Mouse (Mus musculus): ENCODE results near the gene Batf. TPM values are rescaled to one million over a fixed set of nuclear protein-coding genes. Genes with fewer than 3 reads are reported as not detected.

The Batf gene
- polyA plus RNA-seq, 1 experiment, result 1.1 TPM

DNA sequence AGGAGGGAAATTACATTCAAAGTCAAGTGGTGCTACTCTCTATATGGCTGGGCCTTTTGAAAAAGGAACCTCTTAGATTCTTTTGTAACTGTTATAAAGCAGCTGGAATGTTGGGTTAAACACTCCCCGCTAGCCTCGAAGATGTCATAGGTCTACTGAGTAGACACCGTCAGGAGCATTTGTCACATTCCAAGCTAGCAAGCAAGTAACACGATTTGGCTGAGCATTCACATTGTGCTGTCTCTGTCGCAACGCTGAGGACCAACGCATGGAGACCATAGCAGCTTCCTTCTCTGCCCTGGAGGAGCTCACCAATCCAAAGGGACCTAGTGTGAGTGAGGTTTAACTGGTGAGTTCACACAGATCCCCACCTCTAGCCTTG lies 14.4 kb downstream of the Batf start:
- TF ChIP-seq CTCF (IDR thresholded peaks at IDR 0.05; ENCODE audit: control insufficient read depth, insufficient read depth, insufficient replicate concordance, low read depth, low read length) (no peak), POLR2A (IDR thresholded peaks at IDR 0.05; ENCODE audit: control insufficient read depth, low read depth, low read length) (no peak)
- no peaks in the 10 kb centered on the region for H3K27me3 ChIP-seq (ENCODE audit: control insufficient read depth, insufficient read depth, low read length)
- H3K4me3 ChIP-seq (ENCODE audit: control insufficient read depth, low read depth, low read length), result no peak overlapping the region
- no peaks in the 10 kb centered on the region for H3K36me3 ChIP-seq (ENCODE audit: control insufficient read depth, insufficient read depth, low read length)
- H3K4me1 ChIP-seq (ENCODE audit: control insufficient read depth, insufficient read depth, low read length), result peaks cover 11% of the 10 kb centered on the region
- H3K27ac ChIP-seq (ENCODE audit: control insufficient read depth, insufficient read depth, low read depth, low read length), result no peak overlapping the region

DNA sequence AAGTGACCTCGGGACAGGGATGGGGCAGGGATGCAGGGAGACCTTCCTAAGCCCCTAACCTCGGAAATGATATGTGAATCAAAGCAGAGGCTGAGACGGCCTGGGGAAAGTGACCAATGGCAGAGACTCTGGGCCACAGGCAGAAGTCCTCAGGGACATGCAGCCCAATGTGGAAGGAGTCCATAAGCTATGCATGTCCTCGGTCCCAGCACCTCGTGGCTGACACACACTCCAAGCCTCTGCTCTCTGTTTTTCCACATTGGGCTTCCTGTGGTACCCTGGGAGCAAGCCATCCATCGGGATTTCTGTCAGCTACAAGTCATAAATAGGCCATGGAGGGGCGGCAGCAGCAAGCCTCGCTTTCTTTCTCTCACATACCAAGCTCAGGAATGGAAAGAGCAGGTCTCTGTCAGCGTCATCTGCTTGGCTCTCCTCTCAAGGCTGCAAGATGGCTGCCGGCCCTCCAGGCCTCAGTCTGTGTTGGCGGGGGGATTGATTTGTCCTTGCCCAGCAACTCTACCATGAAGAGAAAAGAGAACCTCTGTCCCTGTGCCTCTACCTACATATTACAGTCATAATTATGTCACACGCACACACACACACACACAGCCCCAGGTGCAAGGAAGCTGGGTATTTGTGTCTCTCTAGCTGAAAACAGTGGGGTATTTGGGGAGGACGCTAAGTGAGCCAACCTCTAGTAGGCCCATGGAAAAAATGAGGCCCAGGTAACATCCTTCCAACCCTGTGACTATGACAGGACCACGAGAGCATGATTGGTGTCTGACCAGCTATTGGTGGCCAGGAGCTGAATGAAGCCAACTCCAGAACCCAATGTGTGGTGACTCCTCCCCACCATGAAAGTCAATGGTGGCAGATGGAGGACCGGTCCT lies 15.9 kb downstream of the Batf start:
- H3K4me3 ChIP-seq (ENCODE audit: control insufficient read depth, low read depth, low read length), result no peak overlapping the region
- no peak overlapping the region for H3K27ac ChIP-seq (ENCODE audit: control insufficient read depth, insufficient read depth, low read depth, low read length)
- H3K4me1 ChIP-seq (ENCODE audit: control insufficient read depth, insufficient read depth, low read length), result peaks cover 13% of the 10 kb centered on the region
- H3K27me3 ChIP-seq (ENCODE audit: control insufficient read depth, insufficient read depth, low read length), result no peaks in the 10 kb centered on the region
- TF ChIP-seq CTCF (IDR thresholded peaks at IDR 0.05; ENCODE audit: control insufficient read depth, insufficient read depth, insufficient replicate concordance, low read depth, low read length), result no peak
- TF ChIP-seq POLR2A (IDR thresholded peaks at IDR 0.05; ENCODE audit: control insufficient read depth, low read depth, low read length), result no peak
- no peaks in the 10 kb centered on the region for H3K36me3 ChIP-seq (ENCODE audit: control insufficient read depth, insufficient read depth, low read length)

- Histone ChIP-seq H3K27ac (ENCODE audit: control insufficient read depth, insufficient read depth, low read depth, low read length) (no peak overlapping the region), H3K4me1 (ENCODE audit: control insufficient read depth, insufficient read depth, low read length) (peaks cover 13% of the 10 kb centered on the region), H3K27me3 (ENCODE audit: control insufficient read depth, insufficient read depth, low read length) (no peaks in the 10 kb centered on the region), H3K36me3 (ENCODE audit: control insufficient read depth, insufficient read depth, low read length) (no peaks in the 10 kb centered on the region), H3K4me3 (ENCODE audit: control insufficient read depth, low read depth, low read length) (no peak overlapping the region)
- TF ChIP-seq CTCF (IDR thresholded peaks at IDR 0.05; ENCODE audit: control insufficient read depth, insufficient read depth, insufficient replicate concordance, low read depth, low read length), result 0 out of 2 replicates have a peak, but pooled peaks have one; percentile 0
- no peak for TF ChIP-seq POLR2A (IDR thresholded peaks at IDR 0.05; ENCODE audit: control insufficient read depth, low read depth, low read length)
Measured at GRCm38 (mm10) chr12:85703507-85703906, 17.0 kb downstream of the Batf start.

DNA sequence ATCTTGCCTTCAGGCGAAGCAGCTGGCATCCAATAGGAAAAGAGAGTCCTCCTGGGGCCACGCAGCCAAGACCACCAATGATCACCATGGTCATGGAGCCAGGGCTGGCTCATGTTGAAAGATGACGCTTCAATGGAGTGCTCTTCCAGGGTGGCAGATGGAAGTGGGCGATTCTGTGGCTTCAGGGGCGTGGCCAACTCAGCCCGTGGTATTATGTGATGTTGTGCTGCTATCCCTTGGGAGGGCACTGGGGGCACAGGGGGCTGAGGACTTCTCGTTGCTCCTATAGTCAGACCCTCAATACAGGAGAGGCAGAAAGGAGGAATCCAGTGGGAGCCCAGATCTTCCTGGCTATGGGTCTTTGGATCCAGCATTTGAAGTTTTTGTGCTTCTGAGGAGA lies 18.1 kb downstream of the Batf start:
- Histone ChIP-seq H3K27me3 (ENCODE audit: control insufficient read depth, insufficient read depth, low read length) (no peaks in the 10 kb centered on the region), H3K4me1 (ENCODE audit: control insufficient read depth, insufficient read depth, low read length) (peaks cover 13% of the 10 kb centered on the region), H3K36me3 (ENCODE audit: control insufficient read depth, insufficient read depth, low read length) (no peaks in the 10 kb centered on the region), H3K4me3 (ENCODE audit: control insufficient read depth, low read depth, low read length) (no peak overlapping the region), H3K27ac (ENCODE audit: control insufficient read depth, insufficient read depth, low read depth, low read length) (no peak overlapping the region)
- TF ChIP-seq CTCF (IDR thresholded peaks at IDR 0.05; ENCODE audit: control insufficient read depth, insufficient read depth, insufficient replicate concordance, low read depth, low read length) (no peak), POLR2A (IDR thresholded peaks at IDR 0.05; ENCODE audit: control insufficient read depth, low read depth, low read length) (no peak)

DNA sequence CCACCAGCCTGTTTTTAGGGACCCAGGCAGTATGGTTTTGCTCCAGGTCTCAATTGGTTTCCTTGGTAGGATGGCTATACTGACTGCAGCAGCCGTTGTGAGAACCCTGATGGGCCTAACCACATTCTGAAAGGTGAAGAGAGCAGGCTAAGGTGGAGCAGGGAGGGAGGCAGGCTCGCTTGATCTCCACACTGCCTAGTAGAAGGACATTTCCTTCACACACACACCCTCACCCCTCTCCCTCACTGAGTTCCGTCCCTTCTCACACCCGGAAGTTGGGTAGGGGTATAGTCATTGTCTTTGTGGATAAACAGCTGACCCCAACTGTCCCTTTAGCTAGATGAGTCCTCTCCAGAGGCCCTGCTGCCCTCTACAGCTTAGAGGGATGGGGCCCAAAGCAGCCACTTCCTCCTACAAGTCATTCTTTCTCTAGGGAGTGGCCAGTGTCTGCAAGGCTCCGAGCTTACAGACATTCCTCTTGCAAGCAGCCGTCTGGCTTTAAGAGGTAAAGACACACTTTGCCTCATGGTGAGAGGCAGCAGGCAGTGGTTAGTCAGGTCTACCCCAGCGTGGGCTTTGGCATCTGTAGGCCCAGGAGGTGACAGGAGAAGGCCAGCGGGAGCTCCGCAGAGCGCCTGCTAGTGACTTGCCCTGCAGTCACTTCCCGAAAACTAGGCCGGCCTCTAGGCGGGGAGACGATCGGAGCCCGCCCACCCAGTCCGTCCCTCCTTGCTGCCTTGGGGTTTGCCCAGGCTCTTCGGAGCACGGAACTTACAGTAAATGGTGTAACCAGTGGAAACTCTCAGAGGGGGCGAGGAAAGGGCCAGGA lies 18.7 kb downstream of the Batf start:
- Histone ChIP-seq H3K36me3 (ENCODE audit: control insufficient read depth, insufficient read depth, low read length) (no peaks in the 10 kb centered on the region), H3K27me3 (ENCODE audit: control insufficient read depth, insufficient read depth, low read length) (no peaks in the 10 kb centered on the region), H3K27ac (ENCODE audit: control insufficient read depth, insufficient read depth, low read depth, low read length) (peak overlapping the region; percentile 19), H3K4me1 (ENCODE audit: control insufficient read depth, insufficient read depth, low read length) (peaks cover 13% of the 10 kb centered on the region), H3K4me3 (ENCODE audit: control insufficient read depth, low read depth, low read length) (peak overlapping the region; percentile 70)
- TF ChIP-seq POLR2A (IDR thresholded peaks at IDR 0.05; ENCODE audit: control insufficient read depth, low read depth, low read length) (peak; percentile 60), CTCF (IDR thresholded peaks at IDR 0.05; ENCODE audit: control insufficient read depth, insufficient read depth, insufficient replicate concordance, low read depth, low read length) (no peak)

GRCm38 (mm10) chr12:85705831-85706530 lies 19.5 kb downstream of the Batf start:
- Histone ChIP-seq H3K27ac (ENCODE audit: control insufficient read depth, insufficient read depth, low read depth, low read length) (no peak overlapping the region; the same call in 1 of the 2 replicates), H3K36me3 (ENCODE audit: control insufficient read depth, insufficient read depth, low read length) (no peaks in the 10 kb centered on the region), H3K27me3 (ENCODE audit: control insufficient read depth, insufficient read depth, low read length) (no peaks in the 10 kb centered on the region), H3K4me3 (ENCODE audit: control insufficient read depth, low read depth, low read length) (peak overlapping the region; percentile 70), H3K4me1 (ENCODE audit: control insufficient read depth, insufficient read depth, low read length) (peaks cover 13% of the 10 kb centered on the region)
- no peak for TF ChIP-seq CTCF (IDR thresholded peaks at IDR 0.05; ENCODE audit: control insufficient read depth, insufficient read depth, insufficient replicate concordance, low read depth, low read length)
- no peak for TF ChIP-seq POLR2A (IDR thresholded peaks at IDR 0.05; ENCODE audit: control insufficient read depth, low read depth, low read length)
